Mouse (Mus musculus) ES-Bruce4 (cell line): ENCODE measurements around the gene Hhip.

Experiments
- CTCF ChIP-seq: IDR thresholded peaks from one replicate; pipeline ENCODE4 v1.8.1; 2011; ENCODE audit warnings: low read depth, low read length
- EP300 ChIP-seq: IDR thresholded peaks from 2 replicates; pipeline ENCODE4 v1.6.1; 2011; ENCODE audit warnings: low read depth, low read length; ENCODE audit not compliant: insufficient read depth
- POLR2A ChIP-seq: IDR thresholded peaks from one replicate; pipeline ENCODE4 v1.8.1; 2011; ENCODE audit warnings: low read length; ENCODE audit not compliant: insufficient read depth

DNA sequence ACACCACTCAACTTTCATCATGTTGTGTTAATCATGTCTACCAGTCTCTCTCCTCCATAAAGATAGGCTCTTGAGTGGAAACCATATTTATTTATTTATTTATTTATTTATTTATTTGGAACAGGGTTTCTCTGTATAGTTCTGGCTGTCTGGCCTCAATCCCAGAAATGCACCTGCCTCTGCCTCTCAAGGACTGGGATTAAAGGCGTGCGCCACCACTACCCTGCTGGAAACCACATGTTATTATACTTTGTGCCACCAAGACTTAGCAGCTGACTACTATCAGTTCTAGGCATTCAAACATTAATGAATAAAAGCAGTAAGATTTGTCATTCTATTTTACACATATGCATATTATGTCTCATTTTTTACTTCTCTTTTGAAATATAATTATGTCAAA lies 42.0 kb downstream of the Hhip start:
- TF ChIP-seq CTCF (no peak), POLR2A (no peak), EP300 (no peak)
